Mouse (Mus musculus) heart, postnatal 0 days (tissue): Measurements from ENCODE around the gene Cse1l.

Experiments used
- CTCF ChIP-seq: IDR thresholded peaks from 2 replicates; pipeline ENCODE4 v1.5.1; 2016; ENCODE audit warnings: antibody characterized with exemption, control low read depth, low read depth
- EP300 ChIP-seq: IDR thresholded peaks from 2 replicates; pipeline ENCODE4 v1.6.1; 2016; ENCODE audit warnings: antibody characterized with exemption, low read depth

GRCm38 (mm10) chr2:166977490-166977889, 71.7 kb downstream of the Cse1l start:
- TF ChIP-seq CTCF = no peak
- no peak for TF ChIP-seq EP300
